Comparison of ENCODE assay signal across 9 mouse cellular contexts in the genomic region with DNA sequence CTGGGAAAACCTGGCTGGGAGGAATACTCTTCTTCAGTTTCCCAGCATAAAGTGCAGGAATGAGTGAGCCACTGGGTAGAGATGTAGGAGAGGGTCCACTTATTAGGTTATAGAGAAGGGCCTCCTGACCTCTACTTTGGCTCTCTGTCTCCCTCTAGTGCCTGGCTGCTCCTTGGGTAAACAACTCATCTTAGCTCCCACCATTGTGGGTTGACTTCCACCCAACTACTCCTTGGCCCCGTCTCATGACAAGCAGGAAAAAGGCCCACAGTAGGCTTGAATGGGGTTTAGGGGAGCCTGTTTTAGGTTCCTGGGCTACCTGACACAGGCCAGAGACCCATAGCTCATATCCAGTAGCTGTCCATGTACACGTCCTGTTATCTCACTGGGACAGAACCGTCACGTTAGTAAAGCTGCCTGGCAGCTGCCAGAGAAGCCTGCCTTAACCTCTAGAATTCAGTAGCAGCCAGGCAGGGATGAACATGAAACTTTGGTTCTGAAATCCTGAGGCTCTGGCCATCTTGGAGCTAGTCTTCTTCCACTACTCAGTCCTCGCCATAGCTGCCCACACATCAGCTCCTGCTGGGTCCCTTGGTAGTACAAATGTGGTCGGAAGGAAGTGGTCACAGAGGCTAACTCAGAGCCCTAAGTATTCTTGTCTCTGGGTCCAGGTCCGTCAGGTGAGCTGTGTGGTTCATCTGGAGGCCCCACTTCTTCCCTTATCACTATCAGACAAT. TPM values are rescaled to one million over a fixed set of nuclear protein-coding genes. Genes with fewer than 3 reads are reported as not detected.
DNase-seq lines count a peak whose midpoint lies in the region; ATAC-seq and TF ChIP-seq lines count a peak whose summit lies in the region.
"Had no signal": no experiment of that assay in that cellular context is flagged by ENCODE, and none has a peak within 500 bp of the region (broad histone marks: within the 10 kb centered on the region; RNA-seq: fewer than 3 reads in every experiment).

No protein-coding gene starts in this region.

- no peak overlapping the region for H3K9ac ChIP-seq in hindbrain, embryonic 12.5 days
- H3K9ac ChIP-seq: neural tube, embryonic 13.5 days had no signal

- peaks cover 5% of the 10 kb centered on the region; the same call in 1 of the 2 replicates for H3K4me1 ChIP-seq in hindbrain, embryonic 10.5 days (replicated peaks)
- no peaks in the 10 kb centered on the region for H3K4me1 ChIP-seq in hindbrain, embryonic 12.5 days
- peaks cover 14% of the 10 kb centered on the region; the same call in 1 of the 2 replicates for H3K4me1 ChIP-seq in E14TG2a.4 (replicated peaks; ENCODE audit: low read depth, low read length)
- H3K4me1 ChIP-seq: neural tube, embryonic 13.5 days had no signal

- WGBS in hindbrain, embryonic 10.5 days, result 80% methylated on average over 7 of the region's 7 CpGs
- 82% methylated on average over 7 of the region's 7 CpGs for WGBS in hindbrain, embryonic 12.5 days

- no peak overlapping the region for H3K4me2 ChIP-seq in hindbrain, embryonic 12.5 days (replicated peaks)
- H3K4me2 ChIP-seq: neural tube, embryonic 13.5 days had no signal

- H3K27me3 ChIP-seq in hindbrain, embryonic 10.5 days (ENCODE audit: insufficient read depth, poor library complexity, severe bottlenecking), result no peaks in the 10 kb centered on the region
- no peaks in the 10 kb centered on the region for H3K27me3 ChIP-seq in hindbrain, embryonic 12.5 days
- H3K27me3 ChIP-seq in E14TG2a.4 (ENCODE audit: insufficient read depth, low read length), result no peaks in the 10 kb centered on the region
- H3K27me3 ChIP-seq: neural tube, embryonic 13.5 days had no signal

- ATAC-seq in hindbrain, embryonic 12.5 days (ENCODE audit: low FRiP score), result no peak

- DNase-seq in hindbrain, embryonic 10.5 days (ENCODE audit: low spot score), result peak; percentile 39
- peak; percentile 62 for DNase-seq in c-Kit-positive CD71-negative TER-119-negative erythroid progenitor cells, embryonic 14.5 days (ENCODE audit: low read depth)
- DNase-seq in induced T-regulatory cell, adult 2 months (ENCODE audit: low read depth), result peak; percentile 78
- DNase-seq in lung, postnatal 14 days, result peak; percentile 79
- DNase-seq in right cerebral cortex, postnatal 14 days, result no peak
- no peak for DNase-seq in yolk sac, embryonic 10.5 days (ENCODE audit: low spot score)

- peak; percentile 55 for TF ChIP-seq CTCF in E14TG2a.4 (conservative IDR thresholded peaks at IDR 0.05; ENCODE audit: low read length)

- H3K9me3 ChIP-seq in hindbrain, embryonic 10.5 days, result no peaks in the 10 kb centered on the region
- H3K9me3 ChIP-seq in hindbrain, embryonic 12.5 days (replicated peaks), result no peaks in the 10 kb centered on the region
- no peaks in the 10 kb centered on the region for H3K9me3 ChIP-seq in E14TG2a.4 (ENCODE audit: low read length)
- H3K9me3 ChIP-seq: neural tube, embryonic 13.5 days had no signal

- no peak overlapping the region for H3K4me3 ChIP-seq in hindbrain, embryonic 10.5 days
- H3K4me3 ChIP-seq in hindbrain, embryonic 12.5 days, result no peak overlapping the region
- H3K4me3 ChIP-seq in E14TG2a.4 (replicated peaks; ENCODE audit: low read length), result no peak overlapping the region
- H3K4me3 ChIP-seq: neural tube, embryonic 13.5 days had no signal

- no peak overlapping the region for H3K27ac ChIP-seq in hindbrain, embryonic 10.5 days
- no peak overlapping the region for H3K27ac ChIP-seq in hindbrain, embryonic 12.5 days
- H3K27ac ChIP-seq: neural tube, embryonic 13.5 days had no signal

- peaks cover 15% of the 10 kb centered on the region for H3K36me3 ChIP-seq in hindbrain, embryonic 10.5 days
- H3K36me3 ChIP-seq in hindbrain, embryonic 12.5 days, result peaks cover 23% of the 10 kb centered on the region
- H3K36me3 ChIP-seq in E14TG2a.4 (ENCODE audit: insufficient read depth, low read length), result 0 out of 2 replicates have a peak, but pooled peaks cover 6% of the 10 kb centered on the region

RNA-seq across cellular contexts. Expression of gene Uckl1, which starts 16.3 kb away (rescaled TPM):
- polyA plus RNA-seq in hindbrain, embryonic 10.5 days (2016; fragmentation: Nextera tagmentation; extraction: Ambion mirVana), result 52.9 and 56.8 TPM in 2 replicates
- polyA plus RNA-seq in hindbrain, embryonic 12.5 days (2016; fragmentation: Nextera tagmentation; extraction: Ambion mirVana), result 64.2 and 66.3 TPM in 2 replicates

RNA-seq across cellular contexts. Expression of gene Prpf6, which starts 23.2 kb away (rescaled TPM):
- polyA plus RNA-seq in hindbrain, embryonic 10.5 days (2016; fragmentation: Nextera tagmentation; extraction: Ambion mirVana), result 65.0 and 77.1 TPM in 2 replicates
- polyA plus RNA-seq in hindbrain, embryonic 12.5 days (2016; fragmentation: Nextera tagmentation; extraction: Ambion mirVana), result 72.0 and 72.4 TPM in 2 replicates

RNA-seq across cellular contexts. Expression of gene Zfp512b, which starts 24.2 kb away (rescaled TPM):
- 36.9 and 45.4 TPM in 2 replicates for polyA plus RNA-seq in hindbrain, embryonic 10.5 days (2016; fragmentation: Nextera tagmentation; extraction: Ambion mirVana)
- polyA plus RNA-seq in hindbrain, embryonic 12.5 days (2016; fragmentation: Nextera tagmentation; extraction: Ambion mirVana), result 91.0 and 97.7 TPM in 2 replicates

RNA-seq across cellular contexts. Expression of gene Samd10, which starts 30.6 kb away (rescaled TPM):
- 36.1 and 72.6 TPM in 2 replicates for polyA plus RNA-seq in hindbrain, embryonic 10.5 days (2016; fragmentation: Nextera tagmentation; extraction: Ambion mirVana)
- 97.4 and 101 TPM in 2 replicates for polyA plus RNA-seq in hindbrain, embryonic 12.5 days (2016; fragmentation: Nextera tagmentation; extraction: Ambion mirVana)

RNA-seq across cellular contexts. Expression of gene Dnajc5, which starts 48.2 kb away (rescaled TPM):
- polyA plus RNA-seq in hindbrain, embryonic 10.5 days (2016; fragmentation: Nextera tagmentation; extraction: Ambion mirVana), result 101 and 108 TPM in 2 replicates
- 148 and 150 TPM in 2 replicates for polyA plus RNA-seq in hindbrain, embryonic 12.5 days (2016; fragmentation: Nextera tagmentation; extraction: Ambion mirVana)

Comparison
In these comparisons a context has a peak if more than half of its experiments do, and no peak if none do; other contexts are left out.
1. DNase-seq: peak in hindbrain, embryonic 10.5 days (single experiment), c-Kit-positive CD71-negative TER-119-negative erythroid progenitor cells, embryonic 14.5 days (single experiment), induced T-regulatory cell, adult 2 months (single experiment) and lung, postnatal 14 days (single experiment); none in right cerebral cortex, postnatal 14 days (single experiment) and yolk sac, embryonic 10.5 days (single experiment).